Mouse (Mus musculus): ENCODE data around the gene Laptm5. TPM values are rescaled to one million over a fixed set of nuclear protein-coding genes. Genes with fewer than 3 reads are reported as not detected.

The Laptm5 gene
- polyA plus RNA-seq, 1 experiment from 2014 or later: 21.6 TPM

DNA sequence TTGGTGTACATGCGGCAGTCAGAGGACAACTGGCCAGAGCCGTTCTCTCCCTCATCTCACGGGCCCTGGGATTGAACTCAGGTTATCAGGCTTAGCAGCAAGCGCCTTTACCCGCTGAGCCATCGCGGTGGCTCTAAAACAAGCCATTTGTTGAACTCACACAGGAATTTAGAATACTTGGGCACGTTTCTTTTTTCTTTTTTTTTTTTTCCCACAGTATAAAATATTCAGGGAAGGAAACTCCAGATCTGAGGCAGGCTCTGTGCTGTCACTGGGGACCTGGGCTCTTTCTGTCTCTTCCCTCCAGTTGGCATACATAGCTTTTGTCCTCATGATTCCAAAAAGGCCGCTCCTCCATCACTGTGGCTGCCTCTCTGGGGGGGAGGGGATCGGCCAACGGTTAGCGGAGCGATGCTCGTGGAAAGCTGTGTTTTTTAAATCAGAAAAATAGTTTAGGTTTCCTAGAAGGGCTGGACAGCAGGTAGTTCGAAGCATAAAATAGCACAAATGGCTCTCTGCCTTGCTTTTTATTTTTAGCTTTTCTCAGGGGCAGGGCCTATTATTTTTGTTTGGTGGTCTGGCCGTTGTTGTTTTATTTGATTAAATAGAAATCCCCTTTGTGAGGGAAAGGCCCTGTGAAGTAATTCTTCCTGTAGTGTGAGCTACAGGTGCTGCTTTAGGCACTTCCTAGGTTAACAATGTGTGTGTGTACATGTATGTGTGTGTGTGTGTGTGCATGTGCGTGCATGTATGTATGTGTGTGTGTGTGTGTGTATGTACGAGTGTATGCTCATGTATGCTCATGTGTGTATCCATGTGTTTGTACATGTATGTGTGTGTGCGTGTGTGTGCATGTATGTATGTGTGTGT is 5.5 kb upstream of the Laptm5 start:
- no peak for ATAC-seq (ENCODE audit: low FRiP score, low TSS enrichment)
- 81% methylated on average over 19 of the region's 19 CpGs for WGBS
- Histone ChIP-seq H3K4me2 (replicated peaks; ENCODE audit: low read depth, low read length) (no peak overlapping the region), H3K27ac (ENCODE audit: low read length) (no peak overlapping the region), H3K36me3 (ENCODE audit: insufficient read depth, low read length) (no peaks in the 10 kb centered on the region), H3K9ac (replicated peaks; ENCODE audit: low read length) (no peak overlapping the region), H3K4me3 (ENCODE audit: low read length) (no peak overlapping the region), H3K9me3 (ENCODE audit: low read length) (no peaks in the 10 kb centered on the region), H3K27me3 (ENCODE audit: insufficient read depth, low read length) (no peaks in the 10 kb centered on the region), H3K4me1 (ENCODE audit: insufficient read depth, low read length) (peaks cover 8% of the 10 kb centered on the region; the same call in 1 of the 2 replicates)

GRCm38 (mm10) chr4:130908133-130908532 is 4.8 kb upstream of the Laptm5 start:
- Histone ChIP-seq H3K36me3 (ENCODE audit: insufficient read depth, low read length) (no peaks in the 10 kb centered on the region), H3K4me2 (replicated peaks; ENCODE audit: low read depth, low read length) (no peak overlapping the region), H3K9me3 (ENCODE audit: low read length) (no peaks in the 10 kb centered on the region), H3K27me3 (ENCODE audit: insufficient read depth, low read length) (no peaks in the 10 kb centered on the region), H3K4me1 (ENCODE audit: insufficient read depth, low read length) (peaks cover 8% of the 10 kb centered on the region; the same call in 1 of the 2 replicates), H3K4me3 (ENCODE audit: low read length) (no peak overlapping the region), H3K9ac (replicated peaks; ENCODE audit: low read length) (no peak overlapping the region), H3K27ac (ENCODE audit: low read length) (no peak overlapping the region)
- WGBS: 91% methylated on average over 10 of the region's 10 CpGs
- no peak for ATAC-seq (ENCODE audit: low FRiP score, low TSS enrichment)

DNA sequence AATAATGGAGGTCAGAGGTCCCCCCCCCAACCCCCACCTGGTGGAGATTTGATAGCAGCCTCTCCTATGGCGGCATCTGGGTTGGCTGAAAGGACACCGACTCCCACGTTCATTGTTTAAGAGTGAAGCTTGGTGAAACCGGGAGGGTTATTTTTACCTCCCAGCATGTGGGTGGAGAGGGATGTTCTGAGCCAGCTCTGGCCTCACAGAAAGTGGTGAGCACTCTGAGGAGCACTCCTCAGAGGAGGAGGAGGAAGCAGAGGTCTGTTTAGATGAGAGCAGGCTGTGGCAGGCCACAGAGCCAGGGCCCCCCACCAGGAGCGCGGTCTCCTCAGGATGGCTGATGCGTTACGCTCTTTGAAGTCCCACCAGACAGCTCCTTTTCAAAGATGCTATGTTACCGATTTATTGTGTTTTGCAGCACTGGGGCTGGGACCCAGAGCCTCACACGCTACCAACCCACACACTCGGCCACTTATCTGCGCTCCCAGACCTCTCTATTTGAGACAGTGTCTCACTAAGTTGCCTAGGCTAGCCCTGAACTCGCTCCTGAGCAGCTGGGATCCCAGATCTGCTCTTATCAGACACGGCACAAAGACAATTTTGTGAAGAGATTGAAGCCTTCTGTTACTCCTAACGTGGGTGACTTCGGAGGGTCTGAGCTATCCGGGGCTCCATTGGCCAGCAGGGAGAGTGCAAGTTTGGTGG is 3.6 kb upstream of the Laptm5 start:
- no peaks in the 10 kb centered on the region for H3K36me3 ChIP-seq (ENCODE audit: insufficient read depth, low read length)
- no peaks in the 10 kb centered on the region for H3K27me3 ChIP-seq (ENCODE audit: insufficient read depth, low read length)
- no peak overlapping the region for H3K4me3 ChIP-seq (ENCODE audit: low read length)
- ATAC-seq (ENCODE audit: low FRiP score, low TSS enrichment): peak; percentile 55
- H3K4me2 ChIP-seq (replicated peaks; ENCODE audit: low read depth, low read length): no peak overlapping the region
- no peaks in the 10 kb centered on the region for H3K9me3 ChIP-seq (ENCODE audit: low read length)
- no peak overlapping the region for H3K9ac ChIP-seq (replicated peaks; ENCODE audit: low read length)
- H3K4me1 ChIP-seq (ENCODE audit: insufficient read depth, low read length): peaks cover 8% of the 10 kb centered on the region; the same call in 1 of the 2 replicates
- WGBS: 58% methylated on average over 17 of the region's 17 CpGs
- peak overlapping the region; percentile 68 for H3K27ac ChIP-seq (ENCODE audit: low read length)

- H3K27me3 ChIP-seq (ENCODE audit: insufficient read depth, low read length): no peaks in the 10 kb centered on the region
- no peak overlapping the region for H3K9ac ChIP-seq (replicated peaks; ENCODE audit: low read length)
- no peak overlapping the region for H3K4me3 ChIP-seq (ENCODE audit: low read length)
- ATAC-seq (ENCODE audit: low FRiP score, low TSS enrichment): no peak
- no peaks in the 10 kb centered on the region for H3K36me3 ChIP-seq (ENCODE audit: insufficient read depth, low read length)
- H3K4me2 ChIP-seq (replicated peaks; ENCODE audit: low read depth, low read length): no peak overlapping the region
- no peak overlapping the region for H3K27ac ChIP-seq (ENCODE audit: low read length)
- H3K9me3 ChIP-seq (ENCODE audit: low read length): no peaks in the 10 kb centered on the region
- peaks cover 8% of the 10 kb centered on the region; the same call in 1 of the 2 replicates for H3K4me1 ChIP-seq (ENCODE audit: insufficient read depth, low read length)
- 36% methylated on average over 7 of the region's 7 CpGs for WGBS
Measured at GRCm38 (mm10) chr4:130910666-130911065, 2.3 kb upstream of the Laptm5 start.

- H3K9me3 ChIP-seq (ENCODE audit: low read length): no peaks in the 10 kb centered on the region
- ATAC-seq (ENCODE audit: low FRiP score, low TSS enrichment): no peak
- WGBS: 90% methylated on average over 3 of the region's 3 CpGs
- H3K4me2 ChIP-seq (replicated peaks; ENCODE audit: low read depth, low read length): no peak overlapping the region
- H3K4me3 ChIP-seq (ENCODE audit: low read length): no peak overlapping the region
- no peak overlapping the region for H3K9ac ChIP-seq (replicated peaks; ENCODE audit: low read length)
- H3K36me3 ChIP-seq (ENCODE audit: insufficient read depth, low read length): no peaks in the 10 kb centered on the region
- H3K27ac ChIP-seq (ENCODE audit: low read length): no peak overlapping the region
- peaks cover 8% of the 10 kb centered on the region; the same call in 1 of the 2 replicates for H3K4me1 ChIP-seq (ENCODE audit: insufficient read depth, low read length)
- no peaks in the 10 kb centered on the region for H3K27me3 ChIP-seq (ENCODE audit: insufficient read depth, low read length)
Measured at GRCm38 (mm10) chr4:130912626-130913025, 299 bp upstream of the Laptm5 start.

DNA sequence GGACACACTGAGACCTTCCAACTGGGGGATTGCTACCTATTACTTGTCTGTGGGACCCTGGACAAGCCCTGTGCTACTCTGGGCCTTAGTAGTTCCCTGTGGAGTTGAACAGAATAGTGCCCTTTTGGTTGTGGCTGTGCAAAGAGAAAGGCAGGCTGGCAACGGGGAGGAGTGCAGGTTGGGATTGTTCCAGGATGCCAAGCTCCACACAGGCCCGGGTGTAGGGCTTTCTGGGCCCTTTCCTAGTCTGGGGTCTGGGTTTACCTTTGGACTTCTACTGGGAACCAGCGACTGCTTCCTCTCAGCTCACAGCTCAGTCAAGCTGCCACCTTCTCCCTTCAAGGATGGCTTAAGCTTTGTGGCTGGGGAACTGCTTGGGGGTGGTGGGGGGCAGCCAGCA is 586 bp downstream of the Laptm5 start:
- Histone ChIP-seq H3K9me3 (ENCODE audit: low read length) (no peaks in the 10 kb centered on the region), H3K9ac (replicated peaks; ENCODE audit: low read length) (no peak overlapping the region), H3K36me3 (ENCODE audit: insufficient read depth, low read length) (no peaks in the 10 kb centered on the region), H3K4me1 (ENCODE audit: insufficient read depth, low read length) (peaks cover 8% of the 10 kb centered on the region; the same call in 1 of the 2 replicates), H3K27me3 (ENCODE audit: insufficient read depth, low read length) (no peaks in the 10 kb centered on the region), H3K4me2 (replicated peaks; ENCODE audit: low read depth, low read length) (0 out of 2 replicates have a peak overlapping the region, but pooled peaks have one; percentile 2), H3K4me3 (ENCODE audit: low read length) (no peak overlapping the region), H3K27ac (ENCODE audit: low read length) (no peak overlapping the region)
- no peak for ATAC-seq (ENCODE audit: low FRiP score, low TSS enrichment)
- WGBS: 86% methylated on average over 3 of the region's 3 CpGs

GRCm38 (mm10) chr4:130914011-130914410 is 1.1 kb downstream of the Laptm5 start:
- Histone ChIP-seq H3K27ac (ENCODE audit: low read length) (no peak overlapping the region), H3K9me3 (ENCODE audit: low read length) (no peaks in the 10 kb centered on the region), H3K9ac (replicated peaks; ENCODE audit: low read length) (no peak overlapping the region), H3K4me1 (ENCODE audit: insufficient read depth, low read length) (peaks cover 5% of the 10 kb centered on the region; the same call in 1 of the 2 replicates), H3K27me3 (ENCODE audit: insufficient read depth, low read length) (no peaks in the 10 kb centered on the region), H3K36me3 (ENCODE audit: insufficient read depth, low read length) (no peaks in the 10 kb centered on the region), H3K4me2 (replicated peaks; ENCODE audit: low read depth, low read length) (no peak overlapping the region), H3K4me3 (ENCODE audit: low read length) (no peak overlapping the region)
- 83% methylated on average over 4 of the region's 4 CpGs for WGBS
- ATAC-seq (ENCODE audit: low FRiP score, low TSS enrichment): no peak

DNA sequence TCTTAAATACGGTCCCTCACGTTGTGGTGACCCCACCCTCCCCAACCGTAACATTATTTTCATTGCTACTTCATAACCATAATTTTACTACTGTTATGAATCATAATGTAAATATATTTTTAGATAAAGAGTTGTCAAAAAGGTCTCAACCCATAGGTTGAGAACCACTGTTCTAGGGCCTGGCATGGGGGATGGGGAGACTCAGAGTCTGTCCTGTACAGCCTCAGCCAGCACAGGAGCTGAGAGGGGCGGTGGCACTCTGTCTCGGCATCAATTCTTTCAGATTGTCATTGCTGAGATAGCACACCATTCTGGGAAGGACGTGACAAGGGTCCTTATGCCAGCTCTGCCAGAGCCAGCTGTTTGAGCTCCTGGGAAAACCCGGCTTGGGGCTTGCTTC is 1.6 kb downstream of the Laptm5 start:
- no peak for ATAC-seq (ENCODE audit: low FRiP score, low TSS enrichment)
- Histone ChIP-seq H3K27ac (ENCODE audit: low read length) (no peak overlapping the region), H3K27me3 (ENCODE audit: insufficient read depth, low read length) (no peaks in the 10 kb centered on the region), H3K4me2 (replicated peaks; ENCODE audit: low read depth, low read length) (no peak overlapping the region), H3K9me3 (ENCODE audit: low read length) (no peaks in the 10 kb centered on the region), H3K4me1 (ENCODE audit: insufficient read depth, low read length) (peaks cover 4% of the 10 kb centered on the region; the same call in 1 of the 2 replicates), H3K36me3 (ENCODE audit: insufficient read depth, low read length) (no peaks in the 10 kb centered on the region), H3K9ac (replicated peaks; ENCODE audit: low read length) (no peak overlapping the region), H3K4me3 (ENCODE audit: low read length) (no peak overlapping the region)
- WGBS: 85% methylated on average over 7 of the region's 7 CpGs

GRCm38 (mm10) chr4:130915006-130915667 is 2.2 kb downstream of the Laptm5 start:
- no peaks in the 10 kb centered on the region for H3K36me3 ChIP-seq (ENCODE audit: insufficient read depth, low read length)
- no peak overlapping the region for H3K4me2 ChIP-seq (replicated peaks; ENCODE audit: low read depth, low read length)
- no peaks in the 10 kb centered on the region for H3K27me3 ChIP-seq (ENCODE audit: insufficient read depth, low read length)
- H3K4me1 ChIP-seq (ENCODE audit: insufficient read depth, low read length): peaks cover 9% of the 10 kb centered on the region; the same call in 1 of the 2 replicates
- H3K9ac ChIP-seq (replicated peaks; ENCODE audit: low read length): no peak overlapping the region
- WGBS: 75% methylated on average over 12 of the region's 12 CpGs
- no peak overlapping the region for H3K4me3 ChIP-seq (ENCODE audit: low read length)
- no peak overlapping the region for H3K27ac ChIP-seq (ENCODE audit: low read length)
- ATAC-seq (ENCODE audit: low FRiP score, low TSS enrichment): no peak
- H3K9me3 ChIP-seq (ENCODE audit: low read length): no peaks in the 10 kb centered on the region
